Mouse (Mus musculus): ENCODE data around the gene Pomt2. TPM values are rescaled to one million over a fixed set of nuclear protein-coding genes. Genes with fewer than 3 reads are reported as not detected.

Gene Pomt2
- 4.4 and 4.8 TPM in 2 replicates for polyA plus RNA-seq (2015; fragmentation: Nextera tagmentation; extraction: Ambion mirVana)

DNA sequence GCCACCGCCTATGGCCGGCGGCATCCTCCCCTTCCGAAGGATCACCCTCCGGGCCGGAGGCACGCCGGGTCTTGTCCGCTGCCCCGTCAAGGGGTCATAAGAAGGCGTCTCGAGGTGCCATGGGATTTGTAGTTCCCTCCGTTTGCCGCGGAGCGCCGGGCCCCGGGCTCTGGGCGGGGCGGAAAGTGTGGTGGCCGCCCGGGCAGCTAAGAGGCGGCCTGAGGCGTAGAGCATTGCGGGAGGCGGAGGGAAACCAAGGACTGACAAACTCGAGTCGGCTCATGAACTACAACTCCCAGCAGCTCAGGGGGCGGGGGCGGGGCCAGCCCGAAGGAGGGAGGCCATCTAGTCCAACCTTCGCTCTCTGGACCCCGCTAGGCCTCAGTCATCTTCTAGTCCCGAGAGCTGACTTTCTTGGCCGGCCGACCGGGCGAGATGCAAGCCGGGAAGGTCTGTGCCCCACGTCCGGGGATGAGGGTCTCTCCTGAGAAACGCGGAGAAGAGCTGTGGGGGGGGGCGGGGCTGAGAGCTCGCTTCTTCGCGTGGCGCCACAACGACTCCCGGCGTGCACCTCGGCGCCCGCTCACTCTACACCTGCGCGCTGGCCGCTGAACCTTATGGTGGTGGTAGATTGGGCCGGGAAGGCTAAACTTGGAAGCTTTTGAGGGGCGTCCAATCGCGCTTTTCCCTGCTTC lies at the start of gene Pomt2:
Pomt2 (minus strand) TSS at position 574 of the 695 bp plus-strand sequence.
- peak; percentile 99 for ATAC-seq (ENCODE audit: low FRiP score, low TSS enrichment)

DNA sequence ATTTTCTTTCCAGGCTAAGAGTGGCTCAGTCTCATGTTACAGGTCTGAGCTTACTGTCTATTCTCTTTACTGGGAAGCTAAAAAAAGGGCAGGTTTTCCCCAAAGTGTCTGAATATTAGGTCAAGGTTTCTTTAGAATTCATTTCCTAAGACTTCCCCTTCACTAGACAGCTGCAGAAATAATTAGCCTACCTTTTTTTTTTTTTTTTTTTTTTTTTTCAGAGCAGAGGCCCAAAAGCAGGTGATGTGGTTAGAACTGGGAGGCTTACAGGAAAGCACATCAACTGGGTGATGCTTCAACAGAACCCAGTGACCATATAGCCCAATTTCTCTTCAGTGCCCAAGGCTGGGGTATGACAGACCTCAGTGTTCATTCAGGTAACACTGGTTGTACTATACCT lies 48.5 kb upstream of the Pomt2 start:
- no peaks in the 10 kb centered on the region for H3K27me3 ChIP-seq (ENCODE audit: control insufficient read depth, insufficient read depth, low read length)
- DNase-seq (ENCODE audit: low spot score), result no peak
- H3K9me3 ChIP-seq (ENCODE audit: control insufficient read depth, low read length), result no peaks in the 10 kb centered on the region
- no peak for TF ChIP-seq EP300 (optimal IDR thresholded peaks at IDR 0.05)
- no peak for TF ChIP-seq CTCF (IDR thresholded peaks at IDR 0.05; ENCODE audit: low read depth)
- no peak for ATAC-seq (ENCODE audit: low FRiP score, low TSS enrichment)
- H3K4me1 ChIP-seq (replicated peaks; ENCODE audit: control insufficient read depth, insufficient read depth), result no peaks in the 10 kb centered on the region
- no peak overlapping the region for H3K4me3 ChIP-seq (ENCODE audit: low read depth, low read length)
- no peaks in the 10 kb centered on the region for H3K36me3 ChIP-seq (ENCODE audit: control insufficient read depth, insufficient read depth, low read length)
- H3K9ac ChIP-seq (ENCODE audit: low read length), result no peak overlapping the region
- no peak overlapping the region for H3K4me2 ChIP-seq (replicated peaks; ENCODE audit: low read depth)
- H3K27ac ChIP-seq (replicated peaks), result no peak overlapping the region

More for the DNA sequence above, at the start of gene Pomt2:
- no peaks in the 10 kb centered on the region for H3K27me3 ChIP-seq (ENCODE audit: control insufficient read depth, insufficient read depth, low read length)
- H3K36me3 ChIP-seq (ENCODE audit: control insufficient read depth, insufficient read depth, low read length), result no peaks in the 10 kb centered on the region; the same call in 1 of the 2 replicates
- H3K27ac ChIP-seq (replicated peaks), result peak within 1 kb of the TSS; percentile 89
- no peak for TF ChIP-seq CTCF (IDR thresholded peaks at IDR 0.05; ENCODE audit: low read depth)
- TF ChIP-seq EP300 (optimal IDR thresholded peaks at IDR 0.05), result no peak
- peak within 1 kb of the TSS; percentile 71 for H3K9ac ChIP-seq (ENCODE audit: low read length)
- H3K9me3 ChIP-seq (ENCODE audit: control insufficient read depth, low read length), result no peaks in the 10 kb centered on the region
- under 1% methylated on average over 60 of the region's 61 CpGs for WGBS
- H3K4me3 ChIP-seq (ENCODE audit: low read depth, low read length), result peak within 1 kb of the TSS; percentile 79
- DNase-seq (ENCODE audit: low spot score), result peak; percentile 96
- no peaks in the 10 kb centered on the region for H3K4me1 ChIP-seq (replicated peaks; ENCODE audit: control insufficient read depth, insufficient read depth)
- peak within 1 kb of the TSS; percentile 71 for H3K4me2 ChIP-seq (replicated peaks; ENCODE audit: low read depth)

GRCm38 (mm10) chr12:87195069-87195468 lies 47.3 kb upstream of the Pomt2 start:
- H3K4me3 ChIP-seq (ENCODE audit: low read depth, low read length), result no peak overlapping the region
- ATAC-seq (ENCODE audit: low FRiP score, low TSS enrichment), result no peak
- no peak for DNase-seq (ENCODE audit: low spot score)
- no peaks in the 10 kb centered on the region for H3K4me1 ChIP-seq (replicated peaks; ENCODE audit: control insufficient read depth, insufficient read depth)
- 35% methylated on average over 1 of the region's 1 CpGs for WGBS
- no peak for TF ChIP-seq CTCF (IDR thresholded peaks at IDR 0.05; ENCODE audit: low read depth)
- TF ChIP-seq EP300 (optimal IDR thresholded peaks at IDR 0.05), result no peak
- no peak overlapping the region for H3K9ac ChIP-seq (ENCODE audit: low read length)
- no peaks in the 10 kb centered on the region for H3K27me3 ChIP-seq (ENCODE audit: control insufficient read depth, insufficient read depth, low read length)
- no peak overlapping the region for H3K4me2 ChIP-seq (replicated peaks; ENCODE audit: low read depth)
- no peaks in the 10 kb centered on the region for H3K36me3 ChIP-seq (ENCODE audit: control insufficient read depth, insufficient read depth, low read length)
- no peaks in the 10 kb centered on the region for H3K9me3 ChIP-seq (ENCODE audit: control insufficient read depth, low read length)
- H3K27ac ChIP-seq (replicated peaks), result no peak overlapping the region

DNA sequence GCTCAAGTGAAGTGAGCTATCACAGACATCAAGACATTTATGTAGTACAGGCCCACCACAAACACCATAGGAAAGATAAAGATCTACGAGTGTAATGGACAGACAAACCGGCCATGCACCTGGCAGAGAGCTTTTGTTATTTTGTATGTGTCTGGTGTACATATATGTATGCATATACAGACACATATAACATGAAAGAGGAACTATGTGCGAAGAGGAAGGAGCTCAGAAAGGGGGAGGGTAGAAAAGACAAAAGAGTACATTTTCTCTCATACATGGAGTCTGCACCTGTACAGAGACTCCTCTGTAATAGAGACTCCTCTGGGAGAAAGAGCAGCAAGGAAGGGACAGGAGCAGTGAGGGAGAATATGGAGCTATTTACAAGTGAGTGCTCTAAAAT lies 45.2 kb upstream of the Pomt2 start:
- no peaks in the 10 kb centered on the region for H3K9me3 ChIP-seq (ENCODE audit: control insufficient read depth, low read length)
- ATAC-seq (ENCODE audit: low FRiP score, low TSS enrichment), result no peak
- no peak overlapping the region for H3K4me3 ChIP-seq (ENCODE audit: low read depth, low read length)
- H3K9ac ChIP-seq (ENCODE audit: low read length), result no peak overlapping the region
- no peaks in the 10 kb centered on the region for H3K36me3 ChIP-seq (ENCODE audit: control insufficient read depth, insufficient read depth, low read length)
- H3K27ac ChIP-seq (replicated peaks), result no peak overlapping the region
- TF ChIP-seq EP300 (optimal IDR thresholded peaks at IDR 0.05), result no peak
- no peak for TF ChIP-seq CTCF (IDR thresholded peaks at IDR 0.05; ENCODE audit: low read depth)
- 83% methylated on average over 3 of the region's 3 CpGs for WGBS
- DNase-seq (ENCODE audit: low spot score), result no peak
- H3K27me3 ChIP-seq (ENCODE audit: control insufficient read depth, insufficient read depth, low read length), result no peaks in the 10 kb centered on the region
- H3K4me2 ChIP-seq (replicated peaks; ENCODE audit: low read depth), result no peak overlapping the region
- no peaks in the 10 kb centered on the region for H3K4me1 ChIP-seq (replicated peaks; ENCODE audit: control insufficient read depth, insufficient read depth)

GRCm38 (mm10) chr12:87177631-87178030 lies 29.9 kb upstream of the Pomt2 start:
- no peak for TF ChIP-seq CTCF (IDR thresholded peaks at IDR 0.05; ENCODE audit: low read depth)
- TF ChIP-seq EP300 (optimal IDR thresholded peaks at IDR 0.05), result no peak
- Histone ChIP-seq H3K4me3 (ENCODE audit: low read depth, low read length) (no peak overlapping the region), H3K27ac (replicated peaks) (no peak overlapping the region), H3K36me3 (ENCODE audit: control insufficient read depth, insufficient read depth, low read length) (no peaks in the 10 kb centered on the region), H3K4me1 (replicated peaks; ENCODE audit: control insufficient read depth, insufficient read depth) (no peaks in the 10 kb centered on the region), H3K9ac (ENCODE audit: low read length) (no peak overlapping the region), H3K27me3 (ENCODE audit: control insufficient read depth, insufficient read depth, low read length) (no peaks in the 10 kb centered on the region), H3K4me2 (replicated peaks; ENCODE audit: low read depth) (no peak overlapping the region), H3K9me3 (ENCODE audit: control insufficient read depth, low read length) (no peaks in the 10 kb centered on the region)
- DNase-seq (ENCODE audit: low spot score), result no peak
- WGBS, result 99% methylated on average over 4 of the region's 4 CpGs
- no peak for ATAC-seq (ENCODE audit: low FRiP score, low TSS enrichment)

DNA sequence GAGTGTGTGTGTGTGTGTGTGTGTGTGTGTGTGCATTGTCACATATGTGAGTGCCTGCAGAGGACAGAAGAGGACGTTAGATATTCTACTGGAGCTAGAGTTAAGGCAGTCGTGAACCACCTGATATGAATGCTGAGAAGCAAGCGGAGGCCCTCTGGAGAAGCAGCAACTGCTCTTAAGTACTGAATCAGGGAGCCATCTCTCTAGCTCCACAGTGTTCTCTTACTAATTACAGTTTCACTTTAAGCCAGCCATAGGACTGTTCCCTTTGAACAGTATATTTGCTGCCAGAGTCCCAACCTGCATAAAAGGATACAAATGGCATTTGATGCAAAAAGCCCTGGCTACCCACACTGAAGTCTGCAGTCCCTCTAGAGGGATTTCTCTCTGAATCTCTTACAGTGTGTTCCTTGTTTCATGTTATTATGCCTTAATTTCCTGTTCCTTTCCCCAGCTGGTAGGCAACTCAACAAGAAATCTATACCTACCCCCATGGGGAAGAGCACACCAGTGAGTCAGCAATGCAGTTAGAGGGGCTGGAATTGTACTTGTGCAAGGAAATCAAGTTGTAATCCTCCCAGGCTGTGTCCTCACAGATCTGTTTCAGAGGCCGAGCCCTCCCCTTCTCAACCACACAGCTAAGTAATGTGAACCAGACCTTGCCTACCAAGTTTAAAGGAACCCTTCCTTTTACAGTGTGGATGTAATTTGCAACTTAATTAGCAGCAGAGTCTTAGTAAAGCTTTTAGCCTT lies 27.6 kb upstream of the Pomt2 start:
- no peak for TF ChIP-seq CTCF (IDR thresholded peaks at IDR 0.05; ENCODE audit: low read depth)
- no peak overlapping the region for H3K4me3 ChIP-seq (ENCODE audit: low read depth, low read length)
- ATAC-seq (ENCODE audit: low FRiP score, low TSS enrichment), result no peak
- 73% methylated on average over 4 of the region's 4 CpGs for WGBS
- no peaks in the 10 kb centered on the region for H3K27me3 ChIP-seq (ENCODE audit: control insufficient read depth, insufficient read depth, low read length)
- H3K36me3 ChIP-seq (ENCODE audit: control insufficient read depth, insufficient read depth, low read length), result no peaks in the 10 kb centered on the region
- no peaks in the 10 kb centered on the region for H3K4me1 ChIP-seq (replicated peaks; ENCODE audit: control insufficient read depth, insufficient read depth)
- H3K9ac ChIP-seq (ENCODE audit: low read length), result no peak overlapping the region
- no peak overlapping the region for H3K27ac ChIP-seq (replicated peaks)
- H3K4me2 ChIP-seq (replicated peaks; ENCODE audit: low read depth), result no peak overlapping the region
- no peaks in the 10 kb centered on the region for H3K9me3 ChIP-seq (ENCODE audit: control insufficient read depth, low read length)
- no peak for DNase-seq (ENCODE audit: low spot score)
